Mouse (Mus musculus) thymus, postnatal 10 days (tissue): ENCODE data around the gene Ubqln4.
"Not testable (repeated sequence)": the region's sequence is repeated elsewhere in the genome, so short reads cannot be mapped to it uniquely, and the experiment has no call there.

Experiments
- DNase-seq, 2 experiments: peaks; one replicate each; pipeline ENCODE4 v3.0.0; 2021; ENCODE audit warnings: low spot score in 2 of 2

The Ubqln4 gene

DNA sequence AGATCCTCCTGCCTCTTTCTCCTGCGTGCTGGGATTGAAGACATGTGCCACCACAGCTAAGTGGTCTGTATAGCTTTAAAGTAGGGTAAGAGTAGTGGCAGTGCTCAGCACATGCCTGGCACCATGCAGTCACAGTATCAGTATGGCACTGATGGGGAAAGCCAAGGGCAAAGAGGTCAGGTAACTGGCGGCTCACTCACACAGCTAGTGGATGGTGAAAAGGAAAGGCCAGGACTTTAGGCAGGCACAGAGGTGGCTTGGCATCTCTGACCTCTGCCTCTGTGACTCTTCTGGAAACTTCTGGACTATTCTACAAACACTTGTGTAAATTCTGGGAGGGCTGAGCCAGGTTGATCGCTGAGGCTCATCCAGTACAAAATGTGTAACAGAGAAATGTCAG lies 12.6 kb downstream of the Ubqln4 start:
- DNase-seq, result no peak

DNA sequence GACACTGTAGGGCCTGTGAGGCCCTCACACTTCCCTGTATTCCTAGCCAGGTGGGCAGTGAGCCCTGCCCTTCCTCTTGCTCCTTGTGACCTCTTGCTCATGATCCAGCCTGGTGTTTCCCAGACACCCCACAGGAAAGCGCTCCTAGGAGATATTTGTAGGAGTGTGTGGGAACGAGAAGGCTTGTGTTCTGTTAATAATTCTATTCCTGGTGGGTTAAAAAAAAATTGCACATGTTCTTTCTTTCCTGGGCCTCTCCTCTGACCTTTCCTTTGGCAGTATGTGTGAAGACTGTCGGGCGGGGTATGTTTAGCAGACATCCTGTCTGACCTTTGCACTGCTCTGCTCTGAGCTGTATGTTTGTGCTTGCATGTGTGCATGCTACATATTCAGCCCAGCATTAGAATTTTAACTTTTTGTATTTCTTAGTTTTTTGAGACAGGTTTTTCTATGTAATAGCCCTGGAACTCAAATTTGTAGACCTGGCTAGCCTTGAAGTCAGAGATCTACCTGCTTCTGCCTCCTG lies 13.0 kb downstream of the Ubqln4 start:
- no peak for DNase-seq

GRCm38 (mm10) chr3:88567892-88568291 lies 14.3 kb downstream of the Ubqln4 start:
- DNase-seq, result no peak

DNA sequence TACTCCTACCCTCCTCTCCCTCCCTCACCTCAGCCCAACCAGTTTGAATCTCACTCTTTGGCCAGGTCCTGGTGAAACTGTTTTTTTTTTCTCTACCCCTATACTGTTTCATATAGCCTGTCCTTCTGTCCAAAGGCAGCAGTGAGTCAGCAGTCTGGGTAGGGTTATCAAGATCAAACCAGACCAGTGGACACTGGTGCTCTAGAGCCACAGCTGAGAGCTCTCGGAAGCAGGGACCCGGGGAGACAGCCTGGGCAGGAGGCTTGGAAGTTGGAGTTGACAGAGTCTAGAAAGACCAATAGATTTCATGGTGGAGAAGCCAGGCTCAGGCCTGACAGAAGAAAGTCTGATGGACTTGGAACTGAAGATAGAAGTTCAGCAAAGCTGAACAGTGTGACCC lies 15.1 kb downstream of the Ubqln4 start:
- no peak for DNase-seq

- no peak for DNase-seq
These were observed 15.5 kb downstream of the Ubqln4 start for GRCm38 (mm10) chr3:88569093-88569492.

GRCm38 (mm10) chr3:88569694-88570093 lies 16.1 kb downstream of the Ubqln4 start:
- DNase-seq, result no peak

DNA sequence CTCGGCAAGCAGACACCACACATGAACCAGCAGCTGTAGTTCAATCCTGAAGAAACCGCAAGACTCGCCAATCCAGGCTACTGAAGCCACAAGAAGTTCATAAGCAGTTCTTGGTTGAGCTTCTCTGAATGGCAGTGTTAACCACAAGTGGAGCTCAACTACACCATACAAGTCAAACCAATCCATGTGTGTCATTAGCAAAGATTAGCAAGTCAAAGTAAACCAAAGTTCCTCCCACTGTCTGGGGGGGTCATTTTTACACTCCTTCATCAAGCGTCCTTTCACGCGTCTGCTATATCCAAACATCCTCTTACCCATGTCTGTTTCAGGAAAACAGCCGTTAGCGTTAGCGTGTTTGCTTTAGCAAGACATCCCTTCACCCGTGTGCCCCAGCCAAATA lies 16.8 kb downstream of the Ubqln4 start:
- no peak for DNase-seq

GRCm38 (mm10) chr3:88571856-88572255 lies 18.3 kb downstream of the Ubqln4 start:
- no peak for DNase-seq

DNA sequence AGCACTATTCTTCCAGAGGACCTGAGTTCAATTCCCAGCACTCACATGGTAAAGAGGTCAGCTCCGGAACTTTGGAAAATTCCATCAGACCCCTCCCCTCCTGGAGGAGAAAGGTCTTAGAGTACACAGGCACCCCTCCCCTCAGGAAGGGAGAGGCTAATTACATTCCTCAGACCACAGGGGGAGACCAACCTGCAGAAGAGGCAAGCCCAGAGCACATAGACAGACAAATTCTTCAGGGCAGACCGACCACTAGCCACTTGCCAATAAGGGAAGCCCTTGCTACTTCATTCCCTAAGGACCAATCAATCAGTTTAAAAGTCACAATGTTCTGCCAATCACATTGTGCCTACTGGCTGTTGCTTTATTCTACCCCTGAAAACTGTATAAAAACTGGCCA lies 19.3 kb downstream of the Ubqln4 start:
- DNase-seq, result no peak

DNA sequence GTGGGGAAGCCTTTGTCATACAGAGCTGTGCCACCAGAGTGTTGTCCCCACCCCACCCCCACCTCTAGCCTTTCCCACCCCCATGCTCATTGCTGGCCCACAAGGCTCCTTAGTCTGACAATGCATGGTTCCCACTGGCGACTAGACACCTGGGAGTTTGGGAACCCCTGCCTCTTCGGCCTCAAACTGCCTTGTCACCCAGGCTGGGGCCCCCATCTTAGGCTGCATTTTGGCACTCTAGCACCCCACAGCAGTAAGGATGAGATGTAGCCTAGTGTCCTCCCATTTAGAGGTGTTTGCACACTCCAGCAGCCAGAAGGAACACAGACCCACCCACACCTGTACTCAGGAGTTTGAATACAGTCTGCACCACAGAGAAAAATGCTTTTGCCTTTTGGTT lies 20.3 kb downstream of the Ubqln4 start:
- DNase-seq, result no peak

- DNase-seq, result no peak
These were observed 22.0 kb downstream of the Ubqln4 start, which contains the start of gene Ssr2 for GRCm38 (mm10) chr3:88575540-88575939. TSS of gene Ssr2 (plus strand) at chr3:88575876.

DNA sequence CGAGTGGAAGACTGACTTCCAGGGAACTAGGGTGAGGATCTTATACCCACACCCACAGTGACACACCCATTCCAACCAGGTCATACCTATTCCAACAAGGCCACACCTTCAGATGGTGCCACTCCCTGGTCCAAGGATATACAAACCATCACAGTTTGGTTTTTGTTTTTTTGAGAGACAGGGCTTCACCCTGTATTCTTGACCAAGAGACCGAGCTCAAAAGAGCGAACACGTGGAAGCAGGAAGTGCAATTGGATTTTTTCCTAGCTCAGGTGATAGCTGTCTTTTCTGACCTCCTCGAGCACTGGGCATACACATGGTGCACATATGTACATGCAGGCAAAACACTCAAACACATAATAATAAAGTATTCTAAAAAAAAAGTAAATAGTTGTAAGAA lies 24.3 kb downstream of the Ubqln4 start:
- not testable (repeated sequence) for DNase-seq

DNA sequence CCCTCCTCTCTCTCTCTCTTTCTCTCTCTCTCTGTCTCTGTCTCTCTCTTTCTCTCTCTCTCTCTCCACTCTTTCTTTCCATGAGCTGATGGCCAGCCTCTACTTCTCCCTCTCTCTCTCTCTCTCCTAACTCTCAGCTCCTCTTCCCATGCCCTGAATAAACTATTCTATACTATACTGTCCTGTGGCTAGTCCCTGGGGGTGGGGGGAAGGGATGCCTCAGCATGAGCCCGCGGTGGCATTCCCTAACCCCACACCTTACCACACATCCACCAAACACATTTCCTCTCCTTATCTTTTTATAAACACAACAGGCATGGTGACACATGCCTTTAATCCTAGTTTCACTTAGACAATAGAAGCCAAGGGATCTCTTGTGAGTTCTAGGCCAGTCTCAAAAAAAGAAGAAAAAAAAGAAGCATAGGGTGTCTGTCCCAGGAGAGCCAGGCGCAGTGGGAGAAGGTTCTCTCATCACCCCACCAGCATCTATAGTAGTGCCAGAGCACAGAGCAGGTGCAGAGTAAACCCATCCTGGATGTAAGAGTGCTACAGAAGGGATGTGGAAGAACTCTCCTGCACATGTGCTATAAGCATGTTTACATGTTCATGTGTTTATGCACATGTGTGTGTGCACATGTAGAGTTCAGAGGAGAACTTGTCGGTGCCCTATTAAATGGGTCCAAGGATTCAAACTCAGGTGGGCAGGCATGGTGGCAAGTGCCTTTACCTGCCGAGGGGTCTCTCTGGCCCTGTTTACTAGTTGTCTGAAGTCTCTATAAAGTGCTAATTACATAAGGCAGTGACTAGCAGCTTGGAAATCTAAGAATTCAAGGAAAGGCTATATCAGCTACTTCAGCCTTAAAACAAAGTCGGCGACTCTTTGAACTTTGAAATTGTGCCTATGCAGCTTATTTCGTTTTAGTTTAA lies 25.2 kb downstream of the Ubqln4 start:
- no peak for DNase-seq

- DNase-seq, result peak; percentile 59 to 69
These were observed 26.0 kb downstream of the Ubqln4 start for GRCm38 (mm10) chr3:88579454-88580117.

GRCm38 (mm10) chr3:88585769-88586168 lies 32.2 kb downstream of the Ubqln4 start:
- no peak for DNase-seq

GRCm38 (mm10) chr3:88586640-88587039 lies 33.1 kb downstream of the Ubqln4 start:
- no peak for DNase-seq

DNA sequence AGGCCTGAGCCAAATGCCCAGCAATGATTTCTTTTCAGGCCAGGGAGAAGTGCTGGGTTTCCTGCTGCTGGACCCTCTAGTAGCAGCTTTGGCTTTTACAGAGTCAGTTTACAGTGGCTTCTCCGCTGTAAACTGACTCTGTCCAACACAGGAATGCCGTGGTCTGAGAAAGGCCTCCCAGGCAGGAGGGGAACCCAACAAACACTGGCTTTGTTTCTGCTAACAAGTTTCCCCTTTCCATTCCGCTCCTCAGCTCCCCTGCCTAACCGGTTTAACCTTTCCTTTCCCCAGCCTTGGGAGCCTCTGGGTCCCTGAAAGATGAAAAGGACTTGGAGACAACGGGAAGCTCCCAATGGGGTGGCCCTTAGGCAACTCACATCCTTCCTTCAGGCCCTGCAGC lies 36.7 kb downstream of the Ubqln4 start:
- no peak for DNase-seq

DNA sequence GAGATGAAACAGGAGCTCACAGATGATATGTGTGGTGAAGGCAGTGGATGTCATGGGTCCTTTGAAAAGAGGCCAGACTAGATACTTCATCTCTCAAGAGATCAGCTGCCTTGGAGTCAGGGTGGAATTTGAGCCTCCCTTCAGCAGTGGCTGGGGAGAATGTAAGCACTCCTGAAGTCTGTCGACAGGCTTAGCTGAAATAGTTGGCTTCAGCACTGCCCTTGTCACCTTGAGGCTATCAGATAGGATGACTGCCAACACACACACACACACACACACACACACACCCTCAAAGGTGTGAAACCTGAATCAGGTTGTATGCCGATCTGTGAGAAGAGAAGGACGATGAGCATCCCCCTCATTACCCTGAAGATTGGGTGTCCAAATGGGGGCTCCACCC lies 37.5 kb downstream of the Ubqln4 start:
- DNase-seq, result no peak

DNA sequence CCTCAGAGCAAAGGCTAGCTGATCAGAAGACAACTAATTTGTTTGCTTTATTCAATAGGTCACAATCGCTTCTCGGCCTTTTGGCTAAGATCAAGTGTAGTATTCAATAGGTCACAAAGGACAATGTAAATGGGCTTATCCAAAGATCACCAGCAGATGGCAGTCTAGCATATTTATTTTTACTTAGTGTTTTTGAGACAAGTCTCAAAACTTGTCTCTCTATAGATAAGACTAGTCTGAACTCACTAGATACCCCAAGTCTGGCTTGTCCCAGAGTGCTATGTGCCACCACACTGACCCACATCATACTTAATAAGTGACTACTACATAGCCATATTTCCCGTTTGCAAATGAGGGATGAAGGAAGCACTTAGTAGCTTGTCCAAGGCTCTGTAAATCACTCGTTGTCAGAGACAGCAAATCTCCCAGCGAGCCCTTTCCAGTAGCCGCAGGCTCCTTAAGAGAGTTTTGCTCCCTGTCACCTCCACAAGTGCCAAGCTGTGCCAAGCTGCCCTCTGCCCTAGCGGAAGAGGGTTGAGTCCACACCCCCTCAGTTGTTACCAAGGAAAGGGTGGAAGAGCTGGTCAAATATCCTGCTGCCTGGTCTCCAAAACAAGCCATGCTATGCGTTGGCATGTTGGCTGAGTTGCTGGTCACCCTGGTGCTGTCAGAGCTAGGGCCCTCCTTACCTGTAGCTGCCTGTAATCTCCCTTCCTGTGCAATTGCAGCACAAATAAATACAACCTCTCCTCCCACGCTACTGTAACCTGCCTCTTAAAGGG lies 38.6 kb downstream of the Ubqln4 start:
- DNase-seq, result peak in 1 of 2 experiments; percentile 66

GRCm38 (mm10) chr3:88592942-88593576 lies 39.5 kb downstream of the Ubqln4 start:
- DNase-seq, result peak in 1 of 2 experiments; percentile 32

- no peak for DNase-seq
These were observed 40.5 kb downstream of the Ubqln4 start for GRCm38 (mm10) chr3:88593893-88594580.
